Mouse (Mus musculus) inflammation-experienced regulatory T-cells, adult 16 weeks (primary cell): ENCODE results near the gene Hist1h2af. TPM values are rescaled to one million over a fixed set of nuclear protein-coding genes. Genes with fewer than 3 reads are reported as not detected.

Experiments used
- polyA plus RNA-seq: library from polyadenylated mRNA; unstranded; fragments of 100-300 nt; shearing (Covaris generic); gene quantifications from one replicate; pipeline ENCODE4 v1.2.1, GENCODE M21; 2017

Gene Hist1h2af
- polyA plus RNA-seq, 1 experiment from 2014 or later, result not detected

Other genes starting within 250 kb of the Hist1h2af start
- 32.3 TPM for gene Zfp322a, start 164.7 kb upstream of the Hist1h2af start, polyA plus RNA-seq
- gene Abt1, start 110.0 kb upstream of the Hist1h2af start, polyA plus RNA-seq, result 12.4 TPM
- gene Btn1a1, start 68.0 kb upstream of the Hist1h2af start, polyA plus RNA-seq, result not detected
- not detected for gene Btn2a2, start 45.0 kb upstream of the Hist1h2af start, polyA plus RNA-seq
- gene Hist1h4h, start 2.9 kb upstream of the Hist1h2af start, polyA plus RNA-seq, result 4.6 TPM
- not detected for gene Hist1h3g, start 1.5 kb downstream of the Hist1h2af start, polyA plus RNA-seq
- gene Hist1h2bh, start 9.5 kb downstream of the Hist1h2af start, polyA plus RNA-seq, result 0.29 TPM
- 0.24 TPM for gene Hist1h3f, start 10.1 kb downstream of the Hist1h2af start, polyA plus RNA-seq
- gene Hist1h4f, start 17.7 kb downstream of the Hist1h2af start, polyA plus RNA-seq, result not detected
- 0.40 TPM for gene Hist1h1d, start 19.4 kb downstream of the Hist1h2af start, polyA plus RNA-seq
- 0.90 TPM for gene Hist1h3e, start 28.5 kb downstream of the Hist1h2af start, polyA plus RNA-seq
- gene Hist1h2ae, start 37.3 kb downstream of the Hist1h2af start, polyA plus RNA-seq, result 1.6 TPM
- 2.2 TPM for gene Hist1h2bg, start 37.5 kb downstream of the Hist1h2af start, polyA plus RNA-seq
- 1.3 TPM for gene Hist1h2bf, start 40.3 kb downstream of the Hist1h2af start, polyA plus RNA-seq
- not detected for gene Hist1h2ad, start 40.5 kb downstream of the Hist1h2af start, polyA plus RNA-seq
- not detected for gene Hist1h3d, start 41.9 kb downstream of the Hist1h2af start, polyA plus RNA-seq
- gene Hist1h4d, start 47.7 kb downstream of the Hist1h2af start, polyA plus RNA-seq, result 32.4 TPM
- 5.6 TPM for gene Hist1h2be, start 87.2 kb downstream of the Hist1h2af start, polyA plus RNA-seq
- gene Hist1h1e, start 88.7 kb downstream of the Hist1h2af start, polyA plus RNA-seq, result 16.6 TPM
- gene Hist1h2ac, start 150.0 kb downstream of the Hist1h2af start, polyA plus RNA-seq, result 0.23 TPM
- gene Hist1h2bc, start 150.3 kb downstream of the Hist1h2af start, polyA plus RNA-seq, result 8.8 TPM
- not detected for gene Hist1h1t, start 161.9 kb downstream of the Hist1h2af start, polyA plus RNA-seq
- 2.7 TPM for gene Hist1h4c, start 164.5 kb downstream of the Hist1h2af start, polyA plus RNA-seq
- 2.8 TPM for gene Hfe, start 176.9 kb downstream of the Hist1h2af start, polyA plus RNA-seq
- 17.4 TPM for gene Hist1h1c, start 204.9 kb downstream of the Hist1h2af start, polyA plus RNA-seq
- gene Hist1h3c, start 211.7 kb downstream of the Hist1h2af start, polyA plus RNA-seq, result 0.50 TPM
- gene Hist1h2bb, start 212.8 kb downstream of the Hist1h2af start, polyA plus RNA-seq, result 2.5 TPM
- gene Hist1h2ab, start 217.2 kb downstream of the Hist1h2af start, polyA plus RNA-seq, result 0.79 TPM
- not detected for gene Hist1h3b, start 218.4 kb downstream of the Hist1h2af start, polyA plus RNA-seq
- 11.3 TPM for gene Hist1h4b, start 223.1 kb downstream of the Hist1h2af start, polyA plus RNA-seq
- gene Hist1h4a, start 227.3 kb downstream of the Hist1h2af start, polyA plus RNA-seq, result not detected
- 1.9 TPM for gene Hist1h3a, start 228.5 kb downstream of the Hist1h2af start, polyA plus RNA-seq
- 0.95 TPM for gene Hist1h1a, start 229.8 kb downstream of the Hist1h2af start, polyA plus RNA-seq
- gene Trim38, start 236.0 kb downstream of the Hist1h2af start, polyA plus RNA-seq, result not detected